ENCODE assay signal across 9 mouse cellular contexts in genomic region chr16:59617167-59617566, GRCm38 (mm10). TPM values are rescaled to one million over a fixed set of nuclear protein-coding genes. Genes with fewer than 3 reads are reported as not detected.
A peak's percentile ranks its signal among the peaks of the same experiment; 100 is the strongest.
DNase-seq lines count a peak whose midpoint lies in the region; ATAC-seq and TF ChIP-seq lines count a peak whose summit lies in the region.
"Had no signal": no experiment of that assay in that cellular context is flagged by ENCODE, and none has a peak within 500 bp of the region (broad histone marks: within the 10 kb centered on the region; RNA-seq: fewer than 3 reads in every experiment).

No protein-coding gene starts in this region.

- H3K9ac ChIP-seq in forebrain, postnatal 0 days = no peak overlapping the region
- H3K9ac ChIP-seq in midbrain, embryonic 15.5 days = no peak overlapping the region
- H3K9ac ChIP-seq: heart, embryonic 15.5 days had no signal

- peak; percentile 27 for DNase-seq in gastrocnemius, postnatal 10 days
- DNase-seq in gastrocnemius, postnatal 25 days = no peak
- DNase-seq in B cell, adult 2 months = peak; percentile 36 to 47
- DNase-seq in adrenal gland, postnatal 14 days = peak; percentile 62
- DNase-seq in forebrain, postnatal 0 days = peak; percentile 74
- DNase-seq in kidney, postnatal 10 days = peak; percentile 41
- no peak for DNase-seq in spleen, adult 18-20 months

- H3K4me2 ChIP-seq in forebrain, postnatal 0 days (ENCODE audit: low read depth) = no peak overlapping the region
- no peak overlapping the region for H3K4me2 ChIP-seq in midbrain, embryonic 15.5 days
- H3K4me2 ChIP-seq: heart, embryonic 15.5 days had no signal

- peak; percentile 83 for ATAC-seq in forebrain, postnatal 0 days
- ATAC-seq in midbrain, embryonic 15.5 days (replicated peaks) = peak; percentile 80

- no peak overlapping the region for H3K27ac ChIP-seq in forebrain, postnatal 0 days (ENCODE audit: low read depth, low read length)
- no peak overlapping the region for H3K27ac ChIP-seq in midbrain, embryonic 15.5 days
- H3K27ac ChIP-seq: heart, embryonic 15.5 days had no signal

- H3K4me3 ChIP-seq in forebrain, postnatal 0 days (ENCODE audit: low read depth, low read length) = no peak overlapping the region
- no peak overlapping the region for H3K4me3 ChIP-seq in midbrain, embryonic 15.5 days
- H3K4me3 ChIP-seq: heart, embryonic 15.5 days had no signal

- no peaks in the 10 kb centered on the region for H3K9me3 ChIP-seq in forebrain, postnatal 0 days (ENCODE audit: low read length)
- no peaks in the 10 kb centered on the region for H3K9me3 ChIP-seq in midbrain, embryonic 15.5 days
- H3K9me3 ChIP-seq: heart, embryonic 15.5 days had no signal

- H3K4me1 ChIP-seq in forebrain, postnatal 0 days (ENCODE audit: insufficient read depth) = no peaks in the 10 kb centered on the region
- H3K4me1 ChIP-seq in midbrain, embryonic 15.5 days = no peaks in the 10 kb centered on the region

- TF ChIP-seq CTCF in forebrain, postnatal 0 days (IDR thresholded peaks at IDR 0.05; ENCODE audit: low read depth) = peak; percentile 88

- H3K36me3 ChIP-seq in forebrain, postnatal 0 days (ENCODE audit: insufficient read depth) = peaks cover 6% of the 10 kb centered on the region; the same call in 1 of the 2 replicates
- H3K36me3 ChIP-seq in midbrain, embryonic 15.5 days (replicated peaks) = no peaks in the 10 kb centered on the region
- H3K36me3 ChIP-seq: heart, embryonic 15.5 days had no signal

- 43% methylated on average over 3 of the region's 3 CpGs for WGBS in forebrain, postnatal 0 days
- 41% methylated on average over 3 of the region's 3 CpGs for WGBS in midbrain, embryonic 15.5 days

- no peaks in the 10 kb centered on the region for H3K27me3 ChIP-seq in forebrain, postnatal 0 days (ENCODE audit: insufficient read depth, low read length)
- H3K27me3 ChIP-seq in midbrain, embryonic 15.5 days (replicated peaks) = no peaks in the 10 kb centered on the region
- H3K27me3 ChIP-seq: heart, embryonic 15.5 days had no signal

RNA-seq across cellular contexts. Expression of gene Crybg3, which starts 16.4 kb away (rescaled TPM):
- 10 to 100 TPM; 28.1 to 29.0 TPM for total RNA-seq in gastrocnemius, postnatal 10 days (2021)
- total RNA-seq in gastrocnemius, postnatal 25 days (2021) = 10 to 100 TPM; 35.2 to 42.8 TPM
- total RNA-seq in adrenal gland, postnatal 14 days (2021) = 15.8 and 17.3 TPM in 2 replicates
- total RNA-seq in forebrain, postnatal 0 days (2014; rRNA removed) = 4.3 and 4.7 TPM in 2 replicates
- polyA plus RNA-seq in forebrain, postnatal 0 days (2015; fragmentation: Nextera tagmentation; extraction: Ambion mirVana) = 0.88 and 0.92 TPM in 2 replicates
- 2.5 and 3.0 TPM in 2 replicates for polyA plus RNA-seq in midbrain, embryonic 15.5 days (2015; fragmentation: Nextera tagmentation; extraction: Ambion mirVana)

RNA-seq across cellular contexts. Expression of gene Arl6, which starts 22.0 kb away (rescaled TPM):
- total RNA-seq in gastrocnemius, postnatal 10 days (2021) = 1 to 10 TPM; 3.7 to 4.2 TPM
- 1 to 10 TPM; 2.6 to 2.8 TPM for total RNA-seq in gastrocnemius, postnatal 25 days (2021)
- total RNA-seq in adrenal gland, postnatal 14 days (2021) = 8.0 and 9.4 TPM in 2 replicates
- 37.3 and 47.7 TPM in 2 replicates for total RNA-seq in forebrain, postnatal 0 days (2014; rRNA removed)
- polyA plus RNA-seq in forebrain, postnatal 0 days (2015; fragmentation: Nextera tagmentation; extraction: Ambion mirVana) = 64.6 and 65.3 TPM in 2 replicates
- polyA plus RNA-seq in midbrain, embryonic 15.5 days (2015; fragmentation: Nextera tagmentation; extraction: Ambion mirVana) = 48.8 and 51.2 TPM in 2 replicates

Comparison
In these comparisons a context has a peak if more than half of its experiments do, and no peak if none do; other contexts are left out.
1. DNase-seq: peak in gastrocnemius, postnatal 10 days (single experiment), B cell, adult 2 months (2 of 2), adrenal gland, postnatal 14 days (single experiment), forebrain, postnatal 0 days (single experiment) and kidney, postnatal 10 days (single experiment); none in gastrocnemius, postnatal 25 days (single experiment) and spleen, adult 18-20 months (0 of 2).